Mouse (Mus musculus) T-helper 17 cell (primary cell): ENCODE data around the gene Kalrn.
"Not testable (repeated sequence)": the region's sequence is repeated elsewhere in the genome, so short reads cannot be mapped to it uniquely, and the experiment has no call there.

Experiments used
- in situ Hi-C, 2 experiments: fragments of 300-600 bp; cut with MboI, MseI; formaldehyde crosslinking; loops; 1 replicate in 1 of 2; 2 replicates in 1 of 2; pipeline ENCODE4 v1.15.1; 2025; ENCODE audit warnings: high pct_unique_total_duplicates in 2 of 2

Kalrn gene

GRCm38 (mm10) chr16:34119370-34119769 lies 454.0 kb downstream of the Kalrn start:
- in situ Hi-C loops: loop anchor here (5.0 kb wide), 2 partner anchors 122 to 302 kb away; no protein-coding TSS in a partner anchor

DNA sequence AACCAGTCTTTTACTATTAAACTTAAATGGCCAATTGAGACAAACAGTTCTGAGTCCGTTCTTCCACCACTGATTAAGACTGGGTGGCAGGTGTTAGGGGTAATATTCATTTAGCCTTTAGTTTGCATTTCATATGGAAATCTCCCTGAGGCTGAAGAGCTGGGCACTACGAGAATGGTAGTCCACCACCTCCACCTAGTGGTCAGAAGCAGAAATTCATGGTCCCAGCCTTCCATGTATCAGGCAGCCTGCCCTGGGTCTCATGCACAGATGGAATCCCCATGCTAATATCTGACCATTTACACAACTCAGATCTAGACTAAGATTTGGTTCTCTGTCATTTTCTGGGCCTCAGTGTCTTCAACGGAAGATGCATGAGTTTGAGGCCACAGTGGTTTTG lies 458.7 kb downstream of the Kalrn start:
- in situ Hi-C loops: loop anchor here (5.0 kb wide), 2 partner anchors 117 to 297 kb away; no protein-coding TSS in a partner anchor

DNA sequence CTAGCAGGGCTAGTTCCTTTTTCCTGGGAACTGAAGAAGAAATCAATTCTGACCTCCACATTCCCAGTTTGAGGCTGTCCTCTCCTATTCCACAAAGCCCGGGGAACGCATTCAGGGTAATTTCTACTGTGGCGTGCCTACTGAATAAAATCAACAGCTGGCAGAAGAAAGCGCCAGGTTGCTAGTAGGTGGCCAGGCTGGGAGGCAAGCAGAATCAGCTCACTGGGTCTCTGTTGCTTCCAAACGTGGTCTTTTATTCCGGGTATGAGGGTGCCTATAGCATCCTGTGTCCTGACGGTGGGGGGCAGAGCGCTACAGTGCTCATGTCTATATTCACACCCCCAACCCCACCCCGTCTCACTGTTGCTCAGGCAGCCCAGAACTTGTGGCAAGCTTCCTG lies 460.2 kb downstream of the Kalrn start:
- in situ Hi-C loops: no loop called here

DNA sequence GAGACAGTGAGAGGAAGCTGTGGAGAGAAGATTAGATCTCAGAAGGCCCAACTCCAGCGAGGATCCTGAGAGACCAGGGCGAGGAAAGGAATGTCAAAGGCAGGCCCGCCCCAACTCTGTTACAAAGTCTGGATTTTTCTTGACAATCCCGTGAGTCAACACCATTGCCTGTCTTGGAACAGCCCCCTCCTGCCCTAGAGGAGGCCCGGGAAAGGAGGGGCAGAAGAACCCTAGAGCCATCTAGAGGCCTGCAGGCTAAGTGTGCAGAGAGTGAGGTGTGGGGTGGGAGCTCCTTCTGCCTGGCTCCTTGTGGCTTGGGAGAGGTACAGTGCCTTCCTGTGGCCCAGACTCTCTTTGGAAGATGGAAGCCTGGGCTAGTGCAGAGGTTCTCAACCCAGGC lies 460.8 kb downstream of the Kalrn start:
- in situ Hi-C loops: no loop called here

DNA sequence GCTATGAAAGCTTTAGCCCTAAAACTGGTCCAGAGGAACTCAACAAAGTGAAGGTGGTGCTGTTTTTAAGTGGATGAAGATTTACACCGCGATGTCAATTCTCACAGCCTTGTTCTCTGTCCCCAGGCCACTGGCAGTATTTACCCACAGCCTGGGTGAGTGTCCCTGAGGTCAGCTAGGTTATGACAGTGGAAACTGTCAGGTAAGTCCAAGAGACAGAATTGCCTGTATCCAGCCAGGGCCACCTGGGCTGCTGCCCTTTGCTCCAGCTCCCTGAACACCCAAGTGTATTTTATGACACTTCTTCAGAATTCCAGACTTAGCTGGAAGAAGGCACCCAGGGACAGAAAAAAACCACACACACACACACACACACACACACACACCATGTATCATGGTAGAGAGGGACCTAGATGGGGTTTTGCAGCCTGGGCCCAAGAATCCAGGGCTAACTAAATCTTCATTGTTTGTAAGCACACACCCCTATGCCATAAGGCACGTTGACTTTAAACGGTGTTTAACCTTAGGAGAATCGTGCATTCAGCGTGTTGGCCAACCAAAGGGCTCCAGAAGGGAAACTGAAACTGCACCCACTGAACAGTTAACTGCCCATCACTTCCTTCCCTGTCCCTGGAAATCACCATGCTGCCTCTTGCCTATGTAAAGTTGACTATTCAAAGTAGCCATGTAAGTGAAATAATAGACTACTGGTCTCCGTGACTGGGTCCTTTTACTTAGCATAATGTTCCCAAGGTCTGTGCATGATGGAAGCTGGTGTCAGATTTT lies 462.3 kb downstream of the Kalrn start:
- in situ Hi-C loops: no loop called here

DNA sequence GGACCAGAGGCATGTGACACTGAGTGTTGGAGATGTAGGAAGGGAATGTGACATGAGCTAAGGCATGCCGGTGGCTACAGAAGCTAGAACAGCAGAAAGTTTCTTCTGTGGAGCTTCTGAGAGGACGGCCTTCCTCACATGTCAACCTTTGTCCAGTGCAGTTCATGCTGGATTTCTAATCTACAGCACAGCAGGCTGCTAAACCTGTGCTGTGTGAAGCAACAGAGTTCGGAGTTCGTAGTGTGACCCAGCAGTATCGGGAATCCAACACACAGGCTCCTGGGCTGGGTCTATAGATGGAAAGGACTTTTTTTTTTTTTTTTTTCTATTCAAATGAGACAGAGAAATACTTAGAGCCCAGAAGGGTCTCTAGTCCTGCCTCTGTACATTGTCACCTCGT lies 468.9 kb downstream of the Kalrn start:
- in situ Hi-C loops: loop anchor here in 1 of 2 experiments (10.0 kb wide), 1 partner anchor 300 kb away; no protein-coding TSS in a partner anchor

DNA sequence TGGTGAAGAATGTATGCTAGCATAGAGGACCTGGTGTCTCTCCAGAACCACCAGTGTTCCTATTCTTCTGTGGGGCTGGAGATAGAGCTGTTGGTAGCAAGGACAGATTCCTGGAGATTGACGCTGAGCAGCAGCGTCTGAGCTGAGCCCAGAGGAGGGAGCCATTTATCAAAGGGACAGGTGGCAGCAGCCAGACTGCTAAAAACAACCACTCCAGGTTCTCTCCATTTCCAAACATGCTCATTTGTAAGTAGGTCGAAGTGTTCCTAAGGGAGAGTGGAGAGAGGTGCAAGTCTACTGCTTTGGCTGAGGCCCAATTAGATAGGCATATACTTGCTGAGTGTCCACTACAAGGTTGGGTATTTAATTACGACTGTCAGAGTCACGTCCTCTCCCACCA lies 470.6 kb downstream of the Kalrn start:
- in situ Hi-C loops: loop anchor here in 1 of 2 experiments (10.0 kb wide), 1 partner anchor 298 kb away; no protein-coding TSS in a partner anchor

DNA sequence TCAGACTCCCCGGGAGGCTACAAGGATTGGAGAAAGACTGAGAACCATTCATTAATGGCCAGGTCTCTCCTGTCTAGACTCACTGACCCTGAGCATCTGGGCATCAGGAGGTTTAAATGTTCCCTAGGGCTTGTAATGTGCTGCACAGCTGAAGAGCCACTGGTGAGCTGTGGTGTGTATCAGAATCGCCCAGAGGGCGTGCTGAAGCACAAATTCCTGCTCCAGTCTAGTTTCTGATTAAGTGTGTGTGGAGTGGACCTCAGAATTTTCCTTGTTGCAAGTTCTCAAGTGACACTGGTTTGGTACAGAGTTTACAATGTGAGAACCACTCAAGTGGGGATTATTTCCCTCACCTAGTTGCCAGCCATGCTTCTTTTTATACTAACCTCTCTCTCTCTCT lies 473.5 kb downstream of the Kalrn start:
- in situ Hi-C loops: loop anchor here in 1 of 2 experiments (10.0 kb wide), 1 partner anchor 295 kb away; no protein-coding TSS in a partner anchor

GRCm38 (mm10) chr16:34095548-34096141 lies 477.7 kb downstream of the Kalrn start:
- in situ Hi-C loops: no loop called here

GRCm38 (mm10) chr16:34095093-34095465 lies 478.3 kb downstream of the Kalrn start:
- in situ Hi-C loops: no loop called here

DNA sequence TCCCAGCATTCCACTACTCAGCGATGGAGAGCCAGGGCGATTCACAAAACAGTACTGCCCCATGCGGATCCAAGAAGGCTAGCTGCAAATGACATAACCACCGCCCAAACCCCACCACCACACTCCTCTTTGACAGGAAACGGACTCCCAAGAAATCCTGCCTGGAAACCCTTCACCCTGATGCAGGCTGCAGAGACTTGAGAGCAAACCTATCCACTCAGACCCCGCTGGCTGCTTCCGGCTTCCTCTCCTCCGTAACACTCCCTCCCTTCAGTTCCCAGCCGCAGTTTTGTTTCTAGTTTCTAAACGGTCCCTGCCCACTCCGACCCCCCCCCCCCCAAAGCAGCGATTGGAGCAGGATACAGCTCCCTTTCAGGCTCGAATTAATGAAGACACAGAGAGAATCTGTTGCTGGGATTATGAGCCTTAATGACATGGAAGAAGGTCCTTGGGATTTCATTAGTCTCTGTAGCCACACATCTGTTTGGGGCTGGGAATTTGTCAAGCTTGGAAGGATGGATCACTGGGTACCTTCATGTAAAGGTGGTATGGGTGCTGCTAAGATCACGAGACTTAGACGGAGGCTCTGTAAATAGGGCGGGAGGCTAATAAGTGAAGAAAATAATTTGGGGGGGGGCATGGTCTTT lies 478.8 kb downstream of the Kalrn start:
- in situ Hi-C loops: no loop called here

- in situ Hi-C loops: no loop called here
Measured at GRCm38 (mm10) chr16:34093734-34094445, 479.4 kb downstream of the Kalrn start.

DNA sequence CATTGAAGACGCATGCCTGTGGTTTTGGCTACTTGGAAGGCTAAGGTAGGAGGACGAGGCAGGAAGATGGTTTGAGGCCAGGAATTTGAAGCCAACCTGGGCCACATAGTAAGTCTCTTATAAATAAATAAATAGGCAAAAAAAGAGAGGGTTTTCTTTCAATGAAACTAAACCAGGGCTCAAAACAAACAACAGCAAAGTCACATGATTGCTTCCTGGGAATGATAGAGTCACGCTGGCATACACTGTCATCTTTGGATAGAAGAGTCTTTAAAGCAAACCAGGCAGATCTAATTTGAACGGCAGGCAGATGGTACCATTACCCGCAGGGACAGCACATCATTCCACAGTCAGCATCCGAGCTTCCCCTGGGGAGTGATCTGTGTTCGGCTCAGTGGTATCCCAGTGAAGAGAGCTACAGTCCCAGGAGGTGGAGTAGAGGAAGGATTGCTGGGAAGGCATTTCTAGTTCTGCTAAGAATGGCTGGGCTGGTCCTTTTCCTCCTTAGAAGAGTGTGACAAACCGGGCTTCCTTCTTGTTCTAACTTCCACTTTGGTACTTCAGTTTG lies 483.7 kb downstream of the Kalrn start:
- in situ Hi-C loops: no loop called here

DNA sequence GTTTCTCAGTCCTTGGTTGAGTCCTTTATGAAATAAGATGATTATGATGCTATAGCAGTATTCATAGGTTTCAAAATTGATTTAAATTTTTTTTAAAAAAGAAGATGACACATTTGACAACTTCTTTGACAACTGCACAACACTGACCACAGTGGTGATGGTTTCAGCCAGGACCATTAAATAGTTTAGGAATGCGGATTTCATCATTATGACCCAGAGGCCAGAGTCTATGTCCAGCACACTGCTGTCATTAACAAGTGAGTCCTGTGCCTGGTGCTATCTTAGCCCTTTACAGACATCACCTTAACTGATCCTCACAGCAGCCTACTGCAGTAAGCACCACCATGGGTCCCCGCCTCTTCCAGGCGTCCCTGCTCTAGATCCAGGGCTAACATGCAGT lies 484.3 kb downstream of the Kalrn start:
- in situ Hi-C loops: no loop called here

DNA sequence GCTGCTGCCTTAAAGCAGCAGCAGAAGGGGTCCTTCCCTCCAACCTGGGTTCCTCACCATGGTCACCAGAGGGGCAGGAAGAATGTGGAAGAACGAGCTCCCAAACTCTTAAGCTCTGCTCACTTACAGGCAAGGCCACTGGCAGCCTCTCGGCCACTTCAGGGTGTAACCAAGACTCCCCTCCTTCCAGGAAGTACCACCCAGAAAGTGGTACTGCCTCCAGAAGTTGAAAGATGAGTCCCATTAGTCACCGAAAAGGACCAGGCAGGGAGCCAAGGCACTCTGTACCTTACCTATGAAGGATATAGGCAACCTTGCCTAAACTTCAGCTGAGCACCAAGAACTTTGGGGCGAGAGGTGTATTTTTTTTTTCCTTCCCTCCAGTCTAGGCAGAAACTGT lies 485.0 kb downstream of the Kalrn start:
- in situ Hi-C loops: no loop called here

- in situ Hi-C loops: no loop called here
Measured at GRCm38 (mm10) chr16:34084135-34084920, 489.0 kb downstream of the Kalrn start.

DNA sequence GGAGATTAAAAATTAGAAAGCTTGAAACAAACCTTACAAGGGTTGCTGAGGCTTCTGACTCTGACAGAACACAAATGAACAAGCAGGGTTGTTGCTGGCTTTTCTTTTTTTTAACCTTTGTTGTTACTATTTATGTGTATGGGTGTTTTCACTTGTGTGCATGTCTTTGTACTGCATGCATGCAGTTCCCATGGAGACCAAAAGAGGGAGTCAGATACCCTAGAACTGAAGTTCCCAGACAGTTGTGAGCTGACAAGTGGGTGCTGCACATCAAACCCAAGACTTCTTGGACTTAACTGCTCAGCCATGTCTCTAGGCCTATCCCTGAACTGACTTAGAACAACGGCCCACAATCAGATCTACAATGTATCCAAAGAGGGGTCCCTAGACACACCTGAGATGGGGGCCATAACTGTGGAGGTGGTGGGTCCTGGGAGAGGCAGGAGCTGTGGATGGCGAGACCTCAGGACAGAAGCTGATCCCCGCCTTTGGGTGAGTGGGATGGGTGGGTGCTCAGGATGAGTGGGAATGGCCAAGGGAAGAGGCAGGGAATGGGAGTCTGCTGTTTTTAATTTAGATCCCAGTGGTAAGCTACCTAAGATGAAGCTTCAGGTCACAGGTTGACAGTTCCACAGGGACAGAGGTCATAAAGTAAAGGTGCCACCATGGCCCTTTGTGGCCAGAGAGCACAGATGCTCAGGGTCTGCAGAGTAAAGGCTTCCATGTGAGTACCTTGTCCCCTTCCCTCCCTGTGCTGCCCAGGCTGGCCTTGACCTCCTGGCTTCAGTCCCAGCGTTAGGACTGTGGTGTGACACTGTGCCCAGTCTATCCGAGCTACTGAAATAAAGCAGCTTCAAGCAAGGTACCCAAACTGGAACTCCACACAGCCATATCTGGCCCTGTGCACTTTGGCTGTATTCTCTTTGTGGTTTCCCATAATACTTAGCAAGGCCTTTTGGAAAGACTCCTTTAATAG lies 490.6 kb downstream of the Kalrn start:
- in situ Hi-C loops: no loop called here

DNA sequence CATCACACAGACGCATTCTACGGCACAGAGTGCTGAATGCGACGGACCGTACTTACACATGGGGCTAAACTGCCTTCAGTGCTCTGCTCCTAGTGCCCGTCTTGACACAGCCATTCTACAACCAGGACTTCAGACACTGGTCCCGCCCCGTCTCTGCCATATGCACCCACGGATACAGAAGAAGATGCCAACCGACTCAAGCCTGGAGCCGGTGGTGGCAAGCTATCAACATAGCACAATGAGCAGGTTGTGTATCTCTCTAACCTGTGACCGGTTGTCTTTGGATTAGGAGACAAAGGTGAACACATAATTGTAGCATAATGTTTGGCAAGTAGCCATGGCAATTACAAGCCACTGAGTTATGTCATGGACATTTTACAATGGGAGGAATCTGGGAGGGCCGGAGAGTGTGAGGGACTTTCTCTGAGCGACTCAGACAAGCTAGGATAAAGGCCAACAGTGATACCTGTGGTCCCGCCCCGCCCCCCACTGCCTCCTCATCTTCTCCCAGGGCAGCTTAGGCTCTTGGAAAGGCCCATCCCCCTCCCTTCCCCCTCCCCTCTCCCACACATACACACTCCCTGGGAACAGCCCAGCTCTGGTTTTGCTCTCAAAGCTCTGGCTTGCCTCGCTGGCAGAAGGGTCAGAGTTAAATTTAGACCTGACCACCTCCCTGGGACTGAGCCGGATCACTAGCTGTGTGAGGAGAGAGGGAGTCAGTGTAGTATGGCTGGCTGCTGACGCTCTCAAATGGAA lies 491.5 kb downstream of the Kalrn start:
- in situ Hi-C loops: no loop called here

DNA sequence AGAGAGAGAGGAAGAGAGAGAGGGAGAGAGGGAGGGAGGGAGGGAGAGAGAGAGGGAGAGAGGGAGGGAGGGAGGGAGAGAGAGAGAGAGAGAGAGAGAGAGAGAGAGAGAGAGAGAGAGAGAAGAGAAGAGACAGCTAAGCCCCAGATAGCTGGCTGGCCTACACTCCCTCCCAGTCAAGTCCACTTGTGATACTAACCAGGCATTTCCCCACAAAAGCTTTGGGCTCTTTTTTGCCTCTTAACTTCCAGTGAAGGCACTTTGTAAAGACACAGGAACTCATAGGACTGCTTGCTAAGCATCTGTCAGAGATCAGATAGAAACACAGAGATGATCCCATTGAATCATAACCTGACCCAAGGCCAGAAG lies 492.0 kb downstream of the Kalrn start:
- in situ Hi-C loops: not testable (repeated sequence)
